Mouse (Mus musculus) kidney, postnatal 0 days (tissue): ENCODE measurements around the gene Ankrd6. TPM values are rescaled to one million over a fixed set of nuclear protein-coding genes. Genes with fewer than 3 reads are reported as not detected.

Experiments
- ATAC-seq: fragments of 200-750 bp; cut with Nextera tagmentation; replicated peaks from 2 replicates; pipeline ENCODE4 v1.8.0; 2017; ENCODE audit warnings: low read depth, moderate number of reproducible peaks, moderate TSS enrichment, moderate library complexity; ENCODE audit not compliant: low FRiP score
- DNase-seq: peaks from one replicate; pipeline ENCODE4 v3.0.0-alpha.2; 2016; ENCODE audit warnings: low spot score
- H3K27ac ChIP-seq: fragments of 300-500 bp; sonication (generic); 2 replicates; pipeline ENCODE4 v1.5.1; 2014; ENCODE audit warnings: mild to moderate bottlenecking
- H3K27me3 ChIP-seq: fragments of 300-500 bp; sonication (generic); 2 replicates; pipeline ENCODE4 v1.6.1; 2014; ENCODE audit warnings: low read length, mixed read lengths; ENCODE audit not compliant: insufficient read depth
- H3K36me3 ChIP-seq: fragments of 300-500 bp; sonication (generic); 2 replicates; pipeline ENCODE4 v1.6.1; 2014; ENCODE audit warnings: low read length, mixed read lengths; ENCODE audit not compliant: insufficient read depth
- H3K4me1 ChIP-seq: fragments of 300-500 bp; sonication (generic); replicated peaks from 2 replicates; pipeline ENCODE4 v1.6.1; 2014; ENCODE audit warnings: antibody characterized with exemption, low read length, mixed read lengths; ENCODE audit not compliant: insufficient read depth
- H3K4me2 ChIP-seq: fragments of 300-500 bp; sonication (generic); 2 replicates; pipeline ENCODE4 v1.6.1; 2014; ENCODE audit warnings: mild to moderate bottlenecking, low read length, moderate library complexity, mixed read lengths
- H3K4me3 ChIP-seq: fragments of 300-500 bp; sonication (generic); replicated peaks from 2 replicates; pipeline ENCODE4 v1.5.1; 2014; ENCODE audit warnings: low read depth, low read length
- H3K9ac ChIP-seq: fragments of 300-500 bp; sonication (generic); 2 replicates; pipeline ENCODE4 v1.6.1; 2014; ENCODE audit warnings: low read depth, low read length
- H3K9me3 ChIP-seq: fragments of 300-500 bp; sonication (generic); replicated peaks from 2 replicates; pipeline ENCODE4 v1.6.1; 2016; ENCODE audit warnings: low read length, inconsistent platforms, mixed read lengths
- CTCF ChIP-seq: IDR thresholded peaks from 2 replicates; pipeline ENCODE4 v1.5.1; 2016; ENCODE audit warnings: antibody characterized with exemption, low read depth, mild to moderate bottlenecking, moderate library complexity
- WGBS: fragments of 180-500 bp; shearing (Covaris S2); extraction: QIAGEN DNeasy Blood & Tissue Kit; methylation state at CpG from one replicate; pipeline ENCODE4 v1.1.7; 2014; 5-methylcytosine and 5-hydroxymethylcytosine counted together
- polyA plus RNA-seq: library from polyadenylated mRNA; unstranded; fragments of >200 nt; fragmentation: Nextera tagmentation; extraction: Ambion mirVana; gene quantifications from 2 replicates; pipeline ENCODE4 v1.2.1, GENCODE M21; 2015

The Ankrd6 gene
- polyA plus RNA-seq, 1 experiment from 2014 or later: 9.2 TPM

- ATAC-seq (no peak), DNase-seq (no peak)
- no peak for TF ChIP-seq CTCF
- Histone ChIP-seq H3K4me1 (no peaks in the 10 kb centered on the region), H3K9ac (no peak overlapping the region), H3K27me3 (no peaks in the 10 kb centered on the region), H3K9me3 (no peaks in the 10 kb centered on the region), H3K4me2 (no peak overlapping the region), H3K4me3 (no peak overlapping the region), H3K27ac (no peak overlapping the region), H3K36me3 (no peaks in the 10 kb centered on the region)
- 76% methylated on average over 10 of the region's 10 CpGs for WGBS
Measured at GRCm38 (mm10) chr4:32828385-32829077, 122.1 kb downstream of the Ankrd6 start.

GRCm38 (mm10) chr4:32826925-32827324, 123.7 kb downstream of the Ankrd6 start:
- H3K4me1 ChIP-seq: no peaks in the 10 kb centered on the region
- H3K27me3 ChIP-seq: no peaks in the 10 kb centered on the region
- no peak overlapping the region for H3K9ac ChIP-seq
- WGBS: 49% methylated on average over 7 of the region's 7 CpGs
- no peaks in the 10 kb centered on the region for H3K9me3 ChIP-seq
- H3K4me3 ChIP-seq: no peak overlapping the region
- TF ChIP-seq CTCF: no peak
- no peaks in the 10 kb centered on the region for H3K36me3 ChIP-seq
- ATAC-seq: no peak
- no peak for DNase-seq
- no peak overlapping the region for H3K27ac ChIP-seq
- no peak overlapping the region for H3K4me2 ChIP-seq

- no peak overlapping the region for H3K27ac ChIP-seq
- no peaks in the 10 kb centered on the region for H3K27me3 ChIP-seq
- no peaks in the 10 kb centered on the region for H3K4me1 ChIP-seq
- ATAC-seq (no peak), DNase-seq (no peak)
- 63% methylated on average over 8 of the region's 8 CpGs for WGBS
- no peaks in the 10 kb centered on the region for H3K9me3 ChIP-seq
- no peak for TF ChIP-seq CTCF
- no peak overlapping the region for H3K9ac ChIP-seq
- H3K4me3 ChIP-seq: no peak overlapping the region
- no peaks in the 10 kb centered on the region for H3K36me3 ChIP-seq
- no peak overlapping the region for H3K4me2 ChIP-seq
Measured at GRCm38 (mm10) chr4:32824254-32824653, 126.4 kb downstream of the Ankrd6 start.

GRCm38 (mm10) chr4:32820676-32821075, 130.0 kb downstream of the Ankrd6 start:
- H3K4me3 ChIP-seq: no peak overlapping the region
- no peaks in the 10 kb centered on the region for H3K4me1 ChIP-seq
- H3K9me3 ChIP-seq: no peaks in the 10 kb centered on the region
- no peaks in the 10 kb centered on the region for H3K27me3 ChIP-seq
- DNase-seq (no peak), ATAC-seq (no peak)
- TF ChIP-seq CTCF: no peak
- no peaks in the 10 kb centered on the region for H3K36me3 ChIP-seq
- no peak overlapping the region for H3K4me2 ChIP-seq
- no peak overlapping the region for H3K27ac ChIP-seq
- WGBS: 90% methylated on average over 3 of the region's 3 CpGs
- H3K9ac ChIP-seq: no peak overlapping the region

- no peaks in the 10 kb centered on the region for H3K9me3 ChIP-seq
- no peaks in the 10 kb centered on the region for H3K27me3 ChIP-seq
- no peaks in the 10 kb centered on the region for H3K36me3 ChIP-seq
- H3K9ac ChIP-seq: no peak overlapping the region
- H3K4me1 ChIP-seq: no peaks in the 10 kb centered on the region
- ATAC-seq (no peak), DNase-seq (no peak)
- H3K4me3 ChIP-seq: no peak overlapping the region
- 76% methylated on average over 5 of the region's 5 CpGs for WGBS
- TF ChIP-seq CTCF: no peak
- no peak overlapping the region for H3K27ac ChIP-seq
- no peak overlapping the region for H3K4me2 ChIP-seq
Measured at GRCm38 (mm10) chr4:32817478-32817877, 133.2 kb downstream of the Ankrd6 start.

GRCm38 (mm10) chr4:32800577-32801170, 150.0 kb downstream of the Ankrd6 start:
- TF ChIP-seq CTCF: no peak
- Histone ChIP-seq H3K4me1 (0 out of 2 replicates have a peak, but pooled peaks cover 4% of the 10 kb centered on the region), H3K9ac (peak overlapping the region; percentile 87), H3K4me3 (peak overlapping the region; percentile 84), H3K9me3 (no peaks in the 10 kb centered on the region), H3K4me2 (peak overlapping the region; percentile 71), H3K36me3 (no peaks in the 10 kb centered on the region), H3K27me3 (no peaks in the 10 kb centered on the region), H3K27ac (peak overlapping the region; percentile 99)
- peak; percentile 26; the same call in 1 of the 2 replicates for ATAC-seq
- DNase-seq: no peak
- WGBS: 7% methylated on average over 9 of the region's 9 CpGs
